Mouse (Mus musculus): ENCODE data around the gene Selenow.

Gene Selenow

GRCm38 (mm10) chr7:15905861-15906260 is 16.3 kb downstream of the Selenow start:
- no peak for DNase-seq (ENCODE audit: low spot score in 2 of 2)

- DNase-seq (ENCODE audit: low spot score in 2 of 2): no peak
These were observed 20.7 kb downstream of the Selenow start for GRCm38 (mm10) chr7:15901366-15902048.

- DNase-seq (ENCODE audit: low spot score in 2 of 2): no peak
These were observed 28.0 kb downstream of the Selenow start for GRCm38 (mm10) chr7:15894251-15894650.

GRCm38 (mm10) chr7:15884127-15884526 is 38.1 kb downstream of the Selenow start:
- DNase-seq (ENCODE audit: low spot score in 2 of 2): no peak

GRCm38 (mm10) chr7:15882317-15882716 is 39.9 kb downstream of the Selenow start, which contains the start of gene Crxos:
Crxos (plus strand) TSS chr7:15882617.
- DNase-seq (ENCODE audit: low spot score in 2 of 2): no peak

- no peak for DNase-seq (ENCODE audit: low spot score in 2 of 2)
These were observed 40.4 kb downstream of the Selenow start for GRCm38 (mm10) chr7:15881831-15882230.

GRCm38 (mm10) chr7:15881388-15881787 is 40.8 kb downstream of the Selenow start:
- DNase-seq (ENCODE audit: low spot score in 2 of 2): no peak

- no peak for DNase-seq (ENCODE audit: low spot score in 2 of 2)
These were observed 42.4 kb downstream of the Selenow start, which contains the start of gene Crx for GRCm38 (mm10) chr7:15879756-15880155. Crx (minus strand) TSS chr7:15879968.

Measured in frontal cortex, postnatal 14 days (tissue).